Mouse (Mus musculus) C2C12 (cell line): Measurements from ENCODE around the gene Ccdc73. TPM values are rescaled to one million over a fixed set of nuclear protein-coding genes. Genes with fewer than 3 reads are reported as not detected.

Experiments used
- H3K27me3 ChIP-seq: one replicate; pipeline ENCODE4 v1.6.1; 2011; ENCODE audit not compliant: control insufficient read depth, insufficient read depth, insufficient read length
- H3K36me3 ChIP-seq: one replicate; pipeline ENCODE4 v1.6.1; 2011; ENCODE audit not compliant: control insufficient read depth, insufficient read depth
- H3K4me3 ChIP-seq: one replicate; pipeline ENCODE4 v1.5.1; 2011; ENCODE audit warnings: mild to moderate bottlenecking, control low read depth; ENCODE audit not compliant: poor library complexity, insufficient read depth, severe bottlenecking
- H3K79me2 ChIP-seq: one replicate; pipeline ENCODE4 v1.6.1; 2011; ENCODE audit not compliant: control insufficient read depth, insufficient read depth
- H3K79me3 ChIP-seq: one replicate; pipeline ENCODE4 v1.6.1; 2011; ENCODE audit warnings: low read depth, control low read depth
- H3ac ChIP-seq: one replicate; pipeline ENCODE3; 2011; ENCODE audit warnings: low read depth; ENCODE audit not compliant: control insufficient read depth, insufficient read length
- CEBPB ChIP-seq: IDR thresholded peaks from one replicate; pipeline ENCODE4 v1.6.1; 2011; ENCODE audit warnings: low read depth, mild to moderate bottlenecking, control low read depth, moderate library complexity
- CTCF ChIP-seq: IDR thresholded peaks from one replicate; pipeline ENCODE4 v1.5.1; 2011; ENCODE audit not compliant: control insufficient read depth, insufficient read depth, insufficient read length
- FOSL1 ChIP-seq: IDR thresholded peaks from one replicate; pipeline ENCODE4 v1.8.0; 2011; ENCODE audit warnings: mild to moderate bottlenecking, low read length; ENCODE audit not compliant: poor library complexity, insufficient read depth, severe bottlenecking
- MAX ChIP-seq: IDR thresholded peaks from one replicate; pipeline ENCODE4 v1.6.1; 2011; ENCODE audit warnings: mild to moderate bottlenecking, control low read depth
- MYOD1 ChIP-seq: IDR thresholded peaks from one replicate; pipeline ENCODE4 v1.6.1; 2011; ENCODE audit warnings: low read depth; ENCODE audit not compliant: control insufficient read depth, insufficient read length
- MYOG ChIP-seq: IDR thresholded peaks from one replicate; pipeline ENCODE4 v1.6.1; 2011; ENCODE audit not compliant: control insufficient read depth, insufficient read length; ENCODE audit errors: extremely low read depth
- USF1 ChIP-seq: IDR thresholded peaks from one replicate; pipeline ENCODE4 v1.6.1; 2011; ENCODE audit warnings: low read depth, mild to moderate bottlenecking, control low read depth, moderate library complexity
- polyA plus RNA-seq: library from polyadenylated mRNA; unstranded; fragments of >200 nt; fragmentation: generic; extraction: Trizol; gene quantifications from one replicate; pipeline ENCODE4 v1.2.1, GENCODE M21; 2012; ENCODE audit warnings: missing spikeins

The Ccdc73 gene
- polyA plus RNA-seq, 1 experiment, result 0.21 TPM

GRCm38 (mm10) chr2:105037956-105038569 is 170.5 kb downstream of the Ccdc73 start:
- Histone ChIP-seq H3K36me3 (no peaks in the 10 kb centered on the region), H3ac (no peak overlapping the region), H3K4me3 (no peak overlapping the region), H3K79me2 (no peaks in the 10 kb centered on the region), H3K27me3 (peaks cover 3% of the 10 kb centered on the region), H3K79me3 (no peaks in the 10 kb centered on the region)
- TF ChIP-seq MYOG, result no peak
- TF ChIP-seq USF1, result no peak
- TF ChIP-seq MYOD1, result no peak
- no peak for TF ChIP-seq CTCF
- TF ChIP-seq FOSL1, result no peak
- TF ChIP-seq CEBPB, result no peak
- TF ChIP-seq MAX, result no peak

- H3ac ChIP-seq, result no peak overlapping the region
- no peak overlapping the region for H3K4me3 ChIP-seq
- no peaks in the 10 kb centered on the region for H3K36me3 ChIP-seq
- H3K27me3 ChIP-seq, result peaks cover 3% of the 10 kb centered on the region
- no peaks in the 10 kb centered on the region for H3K79me3 ChIP-seq
- no peaks in the 10 kb centered on the region for H3K79me2 ChIP-seq
- TF ChIP-seq MAX, result no peak
These were observed 171.3 kb downstream of the Ccdc73 start for GRCm38 (mm10) chr2:105038879-105039278.

GRCm38 (mm10) chr2:105040859-105041258 is 173.3 kb downstream of the Ccdc73 start:
- no peak overlapping the region for H3K4me3 ChIP-seq
- H3K79me3 ChIP-seq, result no peaks in the 10 kb centered on the region
- no peak for TF ChIP-seq MYOG
- no peak for TF ChIP-seq USF1
- TF ChIP-seq MYOD1, result no peak
- no peak for TF ChIP-seq CEBPB
- no peak for TF ChIP-seq CTCF
- no peak for TF ChIP-seq MAX
- TF ChIP-seq FOSL1, result no peak
- H3K27me3 ChIP-seq, result no peaks in the 10 kb centered on the region
- no peaks in the 10 kb centered on the region for H3K79me2 ChIP-seq
- no peaks in the 10 kb centered on the region for H3K36me3 ChIP-seq
- no peak overlapping the region for H3ac ChIP-seq

GRCm38 (mm10) chr2:105043152-105043551 is 175.5 kb downstream of the Ccdc73 start:
- no peak overlapping the region for H3ac ChIP-seq
- H3K4me3 ChIP-seq, result no peak overlapping the region
- H3K27me3 ChIP-seq, result no peaks in the 10 kb centered on the region
- H3K79me2 ChIP-seq, result no peaks in the 10 kb centered on the region
- no peaks in the 10 kb centered on the region for H3K36me3 ChIP-seq
- TF ChIP-seq USF1 (no peak), MYOG (no peak), CEBPB (no peak), MAX (no peak), CTCF (no peak), FOSL1 (no peak), MYOD1 (no peak)
- H3K79me3 ChIP-seq, result no peaks in the 10 kb centered on the region

- H3K4me3 ChIP-seq, result no peak overlapping the region
- no peaks in the 10 kb centered on the region for H3K27me3 ChIP-seq
- H3K36me3 ChIP-seq, result no peaks in the 10 kb centered on the region
- H3ac ChIP-seq, result no peak overlapping the region
- no peak for TF ChIP-seq MYOD1
- no peak for TF ChIP-seq MAX
- TF ChIP-seq FOSL1, result no peak
- TF ChIP-seq CTCF, result no peak
- TF ChIP-seq USF1, result no peak
- no peak for TF ChIP-seq CEBPB
- TF ChIP-seq MYOG, result no peak
- H3K79me2 ChIP-seq, result no peaks in the 10 kb centered on the region
- H3K79me3 ChIP-seq, result no peaks in the 10 kb centered on the region
These were observed 180.7 kb downstream of the Ccdc73 start for GRCm38 (mm10) chr2:105048301-105048700.

- Histone ChIP-seq H3K27me3 (no peaks in the 10 kb centered on the region), H3ac (no peak overlapping the region), H3K79me2 (no peaks in the 10 kb centered on the region), H3K4me3 (no peak overlapping the region), H3K79me3 (no peaks in the 10 kb centered on the region), H3K36me3 (no peaks in the 10 kb centered on the region)
- no peak for TF ChIP-seq USF1
- no peak for TF ChIP-seq CTCF
- TF ChIP-seq MYOG, result no peak
These were observed 187.9 kb downstream of the Ccdc73 start for GRCm38 (mm10) chr2:105055529-105055928.
